Mouse (Mus musculus) liver, embryonic 14.5 days (tissue): ENCODE measurements at regions not wholly inside any gene's neighbourhood (a gene's known extent, or its start where the extent isn't known, plus 50 kb on each side); places are given as distances from the start of the nearest gene placed in this dataset.

Source experiments
- CTCF ChIP-seq: IDR thresholded peaks from 2 replicates; pipeline ENCODE4 v1.5.1; 2016; ENCODE audit warnings: antibody characterized with exemption, low read depth, control low read depth
- EP300 ChIP-seq: IDR thresholded peaks from 2 replicates; pipeline ENCODE4 v1.6.1; 2016; ENCODE audit warnings: antibody characterized with exemption, low read depth

- TF ChIP-seq EP300 (no peak), CTCF (no peak)
Measured at GRCm38 (mm10) chr17:82827841-82828240, 387.3 kb upstream of the Pkdcc start.
